Mouse (Mus musculus) embryo, embryonic 10.5 days (tissue): ENCODE measurements at regions not wholly inside any gene's neighbourhood (a gene's known extent, or its start where the extent isn't known, plus 50 kb on each side); places are given as distances from the start of the nearest gene placed in this dataset.

Source experiments
- DNase-seq: peaks from one replicate; pipeline ENCODE4 v3.0.0-alpha.2; 2015; ENCODE audit warnings: low spot score

DNA sequence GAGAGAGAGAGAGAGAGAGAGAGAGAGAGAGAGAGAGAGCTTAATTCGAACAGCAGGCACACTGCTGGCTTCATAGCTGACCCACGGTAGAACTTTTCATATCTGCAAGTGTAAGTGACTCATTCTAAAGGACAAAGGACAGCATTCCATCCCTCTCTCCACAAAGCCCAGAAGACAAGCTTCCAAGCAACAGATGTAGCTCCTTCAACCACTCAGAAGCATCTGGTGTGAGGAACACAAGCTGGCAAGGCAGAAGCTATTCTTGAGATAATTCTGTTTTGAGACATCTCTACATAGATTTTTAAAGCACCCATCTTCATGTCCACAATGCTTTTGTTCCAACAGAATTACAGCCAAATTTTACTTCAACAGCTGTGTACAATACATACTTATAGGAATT, 294.2 kb upstream of the Gria1 start:
- DNase-seq = no peak

DNA sequence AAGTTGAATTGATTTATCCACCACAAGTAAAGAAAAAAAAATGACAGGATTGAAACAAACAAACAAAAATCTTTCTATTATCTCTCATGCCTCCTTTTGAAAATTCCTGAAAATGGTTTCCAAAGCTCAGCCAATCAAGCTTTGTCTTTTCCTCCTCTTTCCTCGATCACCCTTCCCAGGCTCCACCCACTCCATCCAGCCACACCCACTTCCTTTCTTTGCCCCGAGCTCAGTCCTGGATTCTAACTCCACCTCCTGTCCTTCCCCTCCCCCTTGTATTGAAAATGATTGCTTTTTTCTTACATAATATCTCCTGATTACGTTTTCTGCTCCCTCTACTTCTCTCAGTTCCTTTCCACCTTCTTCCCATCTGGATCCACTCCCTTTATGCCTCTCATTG, 286.0 kb upstream of the Gria1 start:
- DNase-seq = no peak

DNA sequence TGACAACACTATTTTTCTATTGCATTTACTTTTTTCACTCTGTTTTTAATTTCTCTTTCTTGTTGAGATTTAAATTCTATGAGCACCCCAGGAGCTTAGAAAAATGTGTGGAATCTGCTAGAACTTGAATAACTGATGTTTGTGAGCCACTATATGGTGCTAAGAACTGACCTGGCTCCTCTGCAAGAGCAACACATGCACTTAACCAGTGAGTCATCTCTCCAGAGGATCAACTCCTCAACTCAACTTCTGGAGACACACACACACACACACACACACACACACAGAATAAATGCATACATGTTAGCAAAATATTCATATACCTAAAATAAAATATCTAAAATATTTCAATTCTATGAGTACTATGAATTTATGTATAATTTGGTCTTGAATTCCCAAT, 285.0 kb upstream of the Gria1 start:
- DNase-seq = no peak

DNA sequence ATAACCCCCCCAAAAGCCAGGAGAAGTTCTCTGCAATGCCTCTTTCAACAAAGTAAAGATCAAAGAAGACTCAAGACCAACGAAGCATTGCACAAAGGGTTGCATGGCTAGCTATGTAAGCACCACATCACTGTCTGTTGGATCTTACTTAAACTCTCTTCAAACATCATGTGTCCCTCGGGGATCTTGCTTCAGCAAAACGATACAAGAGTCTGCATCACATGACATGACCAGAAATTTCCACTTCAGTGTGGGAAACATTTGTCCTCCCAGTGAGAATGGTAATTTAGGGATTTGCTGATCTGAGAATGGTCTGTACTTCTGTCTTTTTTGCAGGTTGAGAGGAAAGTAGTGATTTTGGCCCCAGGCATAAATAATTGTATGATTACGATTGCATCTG, 283.6 kb upstream of the Gria1 start:
- no peak for DNase-seq

DNA sequence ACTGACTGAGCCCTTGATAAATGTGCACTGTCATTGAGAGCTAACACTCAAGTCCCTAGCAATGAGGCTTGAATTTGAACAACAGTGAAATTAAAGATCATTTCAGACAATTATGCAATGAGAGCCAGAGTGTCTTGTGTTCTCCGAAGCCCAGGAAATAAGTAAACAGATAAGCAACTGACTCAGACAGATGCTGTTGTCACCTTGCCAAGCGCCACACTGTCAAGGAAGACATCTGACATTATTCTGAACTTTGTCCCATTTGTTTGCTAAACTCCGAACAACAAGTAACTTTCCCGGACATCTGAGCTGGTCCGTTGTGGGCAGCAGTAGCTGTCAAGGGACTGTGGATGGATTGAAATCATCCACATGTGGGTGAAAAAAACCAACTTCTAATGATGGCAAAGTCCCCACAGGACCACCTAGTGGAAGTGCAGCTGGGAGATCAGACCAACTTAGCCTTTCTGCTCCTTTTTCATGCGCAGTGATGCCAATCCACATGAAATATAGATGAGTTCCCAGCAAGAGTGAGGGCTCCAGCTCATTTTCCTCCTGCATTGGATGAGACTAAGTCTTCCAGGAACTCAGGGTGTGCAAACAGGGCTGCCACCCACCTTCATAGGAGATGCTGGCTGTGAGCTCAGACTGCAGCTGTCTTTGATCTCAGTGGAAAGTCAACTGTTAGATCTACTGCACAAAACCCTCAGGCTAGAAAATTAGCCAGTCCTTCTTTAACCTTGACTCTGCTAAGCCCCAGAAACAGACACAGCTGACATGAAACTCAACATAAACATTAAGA, 282.8 kb upstream of the Gria1 start:
- DNase-seq = no peak

DNA sequence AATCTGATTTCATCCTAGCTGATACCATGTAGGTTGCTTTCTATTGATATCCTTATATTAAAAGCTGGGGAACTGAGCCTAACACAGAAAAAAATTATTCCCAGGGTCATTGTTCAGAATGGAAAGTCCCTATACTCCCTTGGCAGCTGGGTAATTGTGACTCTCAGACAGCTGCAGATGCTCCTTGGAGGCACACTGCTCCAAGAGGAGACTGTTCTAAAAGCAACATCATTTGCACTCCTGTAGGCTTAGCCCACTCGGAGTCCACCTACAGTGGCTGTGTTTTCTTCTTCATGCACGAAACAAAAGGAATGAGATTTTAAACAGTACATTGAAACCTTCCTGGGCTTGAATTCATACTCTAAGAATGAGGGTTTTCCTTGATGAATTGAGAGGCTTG, 269.3 kb upstream of the Gria1 start:
- no peak for DNase-seq

DNA sequence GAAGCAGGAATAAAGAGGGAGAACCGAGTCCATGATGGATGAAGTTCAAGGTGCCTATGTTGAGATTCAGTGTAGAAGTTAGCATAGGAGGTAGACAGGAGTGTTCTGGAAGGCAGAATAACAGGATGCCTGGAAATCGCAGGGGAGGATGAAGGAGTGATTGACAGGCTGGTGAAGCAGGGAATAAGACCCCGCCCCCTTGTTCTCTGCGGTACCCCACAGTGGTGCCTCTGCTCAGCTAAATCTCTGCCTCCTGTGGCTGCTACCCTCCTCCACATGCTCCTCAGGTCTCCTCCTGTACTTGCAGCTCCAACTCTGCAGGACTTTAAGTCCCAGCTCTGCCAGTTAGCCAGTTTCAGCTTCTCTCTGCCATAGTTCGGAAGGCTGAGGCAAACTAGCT, 261.2 kb upstream of the Gria1 start:
- no peak for DNase-seq

DNA sequence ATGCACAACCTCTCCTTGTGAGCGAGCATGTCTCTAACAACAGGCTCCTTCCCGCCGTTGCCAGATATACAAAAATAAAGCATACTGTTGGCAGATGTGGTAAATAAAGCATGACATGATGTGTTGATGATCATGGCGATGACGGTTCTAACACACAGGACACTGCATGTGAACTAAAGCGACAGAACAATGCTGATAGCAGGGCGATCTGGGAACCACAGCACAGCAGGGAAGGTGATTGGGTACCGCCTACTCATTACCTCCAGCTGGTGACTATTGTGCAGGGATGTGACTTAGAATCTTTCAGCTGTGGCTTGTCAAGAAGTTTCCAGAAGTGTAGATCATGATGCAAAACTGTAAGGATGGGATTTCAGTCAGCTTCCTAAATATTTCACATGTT, 260.5 kb upstream of the Gria1 start:
- no peak for DNase-seq

DNA sequence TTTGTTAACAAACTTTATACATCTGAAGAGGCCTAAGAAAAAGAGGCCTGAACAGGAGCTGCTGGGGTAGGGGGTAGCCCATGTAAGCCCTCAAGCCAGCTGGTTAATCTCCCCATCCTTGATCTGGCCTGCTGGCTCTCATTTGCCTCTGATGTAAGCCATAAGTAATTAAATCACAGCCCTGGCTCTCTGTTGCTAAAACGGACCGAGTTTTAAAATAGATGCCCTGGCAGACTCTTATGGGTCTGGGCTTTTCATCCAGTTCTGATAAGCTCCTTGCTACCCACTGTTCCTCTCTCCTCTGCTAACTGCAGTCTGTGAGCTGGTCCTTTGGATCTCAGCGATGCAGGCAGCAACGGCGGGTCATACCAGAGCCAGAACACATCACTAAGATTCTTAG, 259.3 kb upstream of the Gria1 start:
- no peak for DNase-seq

DNA sequence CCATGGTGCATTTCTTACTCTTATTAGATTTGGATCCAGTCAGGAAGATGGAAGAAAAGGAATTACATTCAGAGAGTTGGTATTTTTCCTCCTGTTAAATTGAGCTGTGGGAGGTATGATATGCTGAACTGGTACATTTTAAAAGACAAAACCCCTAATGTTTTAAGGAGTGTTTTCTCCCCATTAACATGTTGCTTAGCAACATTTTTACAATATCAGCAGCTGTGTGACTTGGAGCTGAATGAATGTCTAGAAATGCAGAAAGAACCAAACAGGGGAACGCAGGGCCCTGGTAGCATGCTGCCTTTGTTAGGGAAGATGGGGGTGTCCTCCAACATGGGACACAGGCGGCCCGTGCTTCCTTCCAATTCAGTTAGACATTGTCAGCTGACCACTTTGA, 257.5 kb upstream of the Gria1 start:
- no peak for DNase-seq

DNA sequence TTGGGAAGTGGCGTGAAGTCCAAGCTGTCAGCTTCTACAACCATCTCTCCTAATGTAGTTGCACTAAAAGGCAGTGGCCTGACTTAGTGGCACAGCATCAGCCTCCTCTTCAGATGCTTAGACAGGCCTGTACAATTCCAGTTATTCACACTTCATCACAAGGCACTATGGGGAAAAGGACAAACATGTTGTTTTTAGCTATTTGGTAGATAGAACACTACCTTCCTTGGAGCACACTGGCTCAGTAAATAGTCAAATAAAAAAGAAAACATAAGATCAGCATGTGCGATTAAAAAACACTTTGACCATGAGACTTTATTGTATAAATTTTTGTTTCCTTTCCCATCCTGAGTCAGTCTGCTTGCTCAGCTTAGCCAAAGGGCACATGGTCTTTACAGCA, 250.7 kb upstream of the Gria1 start:
- no peak for DNase-seq

DNA sequence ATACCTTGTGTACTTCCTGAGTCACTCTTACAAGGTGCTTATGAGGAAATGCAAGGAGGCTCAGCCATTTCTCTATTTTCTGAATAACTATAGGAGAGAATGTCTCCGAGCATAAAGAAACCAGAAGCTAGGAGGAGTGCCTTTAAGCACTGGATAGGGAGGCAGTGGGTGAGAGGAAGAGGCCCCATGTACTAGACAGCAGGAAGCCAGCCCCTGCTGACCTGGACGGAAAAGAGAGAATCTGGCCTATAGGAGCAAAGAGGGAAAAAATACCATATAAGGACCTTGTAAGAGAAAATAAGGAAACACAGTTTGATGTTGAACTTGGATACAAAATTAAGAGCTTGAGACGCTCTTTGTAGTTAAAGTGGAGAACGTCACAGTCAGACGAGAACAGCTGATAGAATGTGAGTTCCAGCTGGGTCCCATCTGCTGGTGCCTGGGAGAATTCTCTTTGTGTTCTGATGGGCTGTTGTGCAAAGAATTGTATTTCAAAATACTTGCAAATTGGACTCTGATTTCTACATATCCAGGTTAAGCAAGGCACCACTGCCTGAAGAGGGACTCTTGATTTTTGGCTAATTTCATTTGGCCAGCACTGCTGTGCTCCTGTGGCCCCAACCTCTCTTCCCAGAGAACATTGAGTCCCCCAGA, 248.6 kb upstream of the Gria1 start:
- no peak for DNase-seq

DNA sequence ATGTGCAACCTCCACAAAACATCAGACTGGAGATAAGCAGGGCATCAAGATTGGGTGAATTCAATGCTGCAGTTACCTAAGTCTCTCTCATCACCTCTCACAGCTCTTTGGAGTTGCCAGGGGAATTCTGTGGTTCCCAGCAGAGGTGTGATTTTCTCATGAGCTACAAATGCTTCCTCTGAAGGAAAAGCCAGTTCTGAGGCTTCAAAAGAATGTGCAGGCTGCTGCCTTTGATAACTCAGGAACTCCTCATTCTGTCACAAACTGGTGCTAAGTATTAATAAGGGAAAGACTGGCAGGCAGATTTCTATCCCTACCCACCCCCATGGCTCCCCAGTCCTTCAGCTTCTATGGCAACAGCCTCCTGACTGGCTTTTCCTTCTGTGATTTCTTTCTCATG, 243.8 kb upstream of the Gria1 start:
- DNase-seq = no peak

DNA sequence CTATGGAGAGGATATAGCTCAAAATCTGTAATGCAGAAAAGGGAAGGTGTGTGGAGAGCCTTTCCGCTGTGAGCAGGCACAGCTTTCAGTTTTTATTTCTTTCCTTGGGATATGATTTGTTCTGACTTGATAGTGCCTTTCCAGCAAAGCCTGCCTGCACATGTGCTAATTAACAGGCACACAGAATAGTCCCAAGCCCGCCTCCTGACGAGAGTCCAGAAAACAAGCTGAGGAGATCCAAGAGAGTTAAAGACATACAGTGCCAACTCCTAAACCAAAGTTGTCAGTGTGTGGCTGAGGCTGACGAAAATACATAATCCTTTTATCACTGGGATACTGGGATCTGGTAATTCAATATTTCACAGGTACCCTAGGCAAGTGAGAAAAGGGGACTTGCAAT, 224.8 kb upstream of the Gria1 start:
- DNase-seq = no peak

DNA sequence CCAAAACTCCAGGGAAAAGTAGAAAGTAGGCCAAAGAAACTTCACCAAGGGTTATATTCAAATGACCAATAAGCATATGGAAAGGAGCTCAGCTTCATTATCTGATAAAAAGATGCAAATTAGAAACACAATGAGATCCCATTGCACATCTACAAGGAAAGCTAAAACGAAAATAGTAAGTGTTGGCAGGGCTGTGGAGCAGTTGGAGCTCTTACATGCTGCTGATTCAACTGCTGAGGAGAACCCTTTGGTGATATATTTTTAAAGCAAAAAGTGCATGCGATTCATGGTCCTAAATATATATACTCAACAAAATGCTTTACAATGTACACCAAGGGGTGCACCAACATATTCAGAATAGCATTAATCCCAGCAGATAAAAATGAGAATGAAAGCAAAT, 218.5 kb upstream of the Gria1 start:
- DNase-seq = no peak

DNA sequence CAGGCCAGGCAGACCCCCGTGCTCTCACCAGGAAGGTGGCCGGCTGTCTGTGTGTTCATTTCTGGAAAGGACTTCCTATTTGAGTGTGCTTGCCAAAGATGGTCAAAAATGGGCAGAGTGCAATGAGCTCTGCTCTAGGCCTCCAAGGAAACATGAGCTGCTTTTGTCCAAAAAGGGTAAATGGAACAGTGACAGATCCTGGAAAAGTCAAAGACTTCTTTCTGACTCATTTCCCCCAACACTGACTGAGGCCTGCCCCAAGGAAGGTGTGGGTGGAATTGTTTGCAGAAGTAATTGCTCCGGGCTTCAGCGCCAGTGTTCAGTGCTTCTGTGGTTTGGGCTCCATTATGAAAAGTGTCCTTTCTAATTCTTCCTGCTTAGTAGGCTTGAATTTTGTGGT, 203.9 kb upstream of the Gria1 start:
- DNase-seq = no peak

DNA sequence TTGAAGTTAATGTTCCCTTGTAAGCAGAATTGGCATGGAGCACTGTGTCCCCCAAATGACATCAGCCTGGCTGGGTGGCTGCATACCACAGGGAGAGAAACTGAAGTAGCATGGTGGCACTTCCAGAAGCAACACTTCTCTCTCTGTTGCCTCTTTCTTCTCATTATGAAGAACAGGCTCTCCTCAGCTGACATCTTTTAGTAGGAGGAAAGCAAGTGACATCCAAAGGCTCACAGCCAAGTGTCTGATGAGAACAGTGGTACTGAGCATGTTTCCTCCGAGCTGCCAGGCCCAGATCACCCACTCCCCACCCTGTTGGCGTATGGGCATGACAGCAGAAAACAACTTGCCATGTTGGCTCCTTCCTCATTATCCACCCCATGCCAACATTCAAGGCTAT, 201.0 kb upstream of the Gria1 start:
- DNase-seq = no peak

DNA sequence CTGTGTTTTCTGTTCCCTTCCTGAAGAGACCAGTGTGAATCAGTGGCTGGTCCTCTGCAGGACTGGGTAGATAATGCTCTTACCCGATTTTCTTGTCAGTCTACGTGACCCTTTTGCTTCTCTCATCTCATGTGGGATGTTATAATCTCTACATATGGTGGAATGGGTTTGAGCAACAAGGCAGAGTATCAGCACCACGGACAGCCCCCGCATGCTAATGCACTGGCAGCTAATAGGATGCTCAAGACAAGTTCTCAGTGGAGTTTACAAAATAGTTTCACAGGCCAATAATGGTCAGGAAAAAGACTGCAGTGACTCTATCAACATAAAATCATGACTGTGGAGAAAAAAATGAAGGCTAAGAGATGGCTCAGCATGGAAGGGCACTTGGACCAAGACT, 199.1 kb upstream of the Gria1 start:
- DNase-seq = peak; percentile 73

DNA sequence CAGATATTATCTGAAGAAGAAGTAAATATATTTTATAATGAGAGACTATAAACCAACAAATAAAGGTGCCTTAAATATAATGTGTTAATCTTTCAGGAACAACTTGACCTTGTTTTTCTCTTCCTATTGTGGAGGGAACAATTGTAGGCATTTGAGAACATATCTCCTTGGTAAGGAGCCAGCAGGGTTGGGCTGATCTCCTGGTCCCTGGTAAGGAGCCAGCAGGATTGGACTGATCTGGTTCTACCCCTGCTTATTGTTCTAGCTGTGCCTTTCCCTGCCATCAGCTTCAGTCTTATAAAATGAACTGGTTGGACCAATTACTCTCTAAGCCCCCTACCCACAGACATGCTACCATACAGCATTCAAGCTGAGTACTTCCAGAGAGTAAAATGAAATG, 187.7 kb upstream of the Gria1 start:
- DNase-seq = no peak

DNA sequence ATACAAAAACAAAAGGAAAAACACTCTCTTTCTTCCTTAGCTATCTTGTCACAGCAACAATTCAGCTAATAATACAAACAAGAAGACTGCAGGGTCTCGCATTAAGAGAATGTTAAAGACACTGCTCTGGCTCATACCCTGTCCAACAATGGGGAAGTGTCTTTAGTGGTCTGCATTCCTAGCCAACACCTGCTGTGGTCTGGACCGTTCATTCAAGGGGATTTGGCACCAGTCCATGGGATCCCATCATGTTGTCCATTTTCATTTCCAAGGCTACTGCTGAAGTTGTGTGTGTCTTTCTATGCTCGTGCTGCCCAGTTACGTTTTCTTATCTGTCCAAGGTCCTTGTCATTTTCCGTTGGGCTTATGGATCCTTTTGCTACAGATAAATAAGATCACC, 183.7 kb upstream of the Gria1 start:
- DNase-seq = no peak

DNA sequence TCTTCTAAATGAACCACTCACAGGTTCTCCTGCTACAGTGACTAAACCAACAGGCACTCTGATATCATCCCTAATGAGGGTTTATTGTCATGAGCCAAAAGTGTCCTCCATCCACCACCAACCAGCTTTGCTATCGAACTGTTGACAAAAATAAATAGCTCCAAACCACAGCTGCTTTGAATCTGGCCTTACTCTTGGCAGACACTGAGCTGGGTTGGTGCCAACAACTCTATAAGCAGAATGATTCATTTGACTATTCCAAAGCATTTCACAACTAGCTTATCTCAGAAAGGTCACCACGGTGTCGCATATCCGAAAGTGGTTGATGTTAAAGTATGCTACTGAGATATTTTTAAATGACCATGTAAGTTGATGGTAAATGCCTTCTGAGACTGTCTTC, 148.5 kb upstream of the Gria1 start:
- DNase-seq = peak; percentile 4

DNA sequence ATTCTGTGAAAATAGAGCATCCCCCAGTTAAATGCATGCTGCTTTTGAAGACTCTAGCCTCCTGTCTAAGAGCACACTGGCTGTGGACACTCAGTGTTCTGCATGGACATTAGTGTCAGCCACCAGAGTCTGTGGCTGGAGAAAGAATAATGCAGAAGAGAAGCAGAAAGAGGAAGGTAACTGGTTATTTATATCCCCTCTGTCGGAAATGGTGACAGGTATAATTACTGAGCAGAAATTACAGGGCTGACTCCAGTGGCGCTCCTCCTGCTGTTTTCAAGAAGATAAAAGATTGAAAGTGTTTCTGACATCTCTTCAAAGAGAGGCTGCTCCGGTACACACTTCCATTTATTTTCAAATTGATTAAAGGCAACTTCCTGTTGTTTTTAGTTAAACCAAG, 139.5 kb upstream of the Gria1 start:
- peak; percentile 7 for DNase-seq

DNA sequence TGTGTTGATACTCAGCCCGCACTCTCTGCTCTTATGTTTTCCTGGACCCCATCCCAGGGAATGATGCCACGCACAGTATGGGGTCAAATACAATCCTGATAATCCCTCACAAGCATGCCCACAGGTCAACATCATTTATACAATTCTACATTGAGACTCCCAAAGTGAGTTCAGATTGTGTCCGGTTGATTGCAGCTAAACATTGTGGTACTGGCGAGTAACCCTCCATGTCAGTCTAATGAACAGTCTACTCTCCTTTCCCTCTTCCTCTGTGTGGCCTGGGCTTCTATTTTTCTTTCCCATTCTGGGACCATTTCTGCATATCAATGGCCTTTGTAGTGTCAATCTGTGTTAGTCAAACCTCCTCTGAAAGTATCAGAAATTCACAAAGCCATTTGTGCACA, 112.6 kb upstream of the Gria1 start:
- DNase-seq = peak; percentile 29

DNA sequence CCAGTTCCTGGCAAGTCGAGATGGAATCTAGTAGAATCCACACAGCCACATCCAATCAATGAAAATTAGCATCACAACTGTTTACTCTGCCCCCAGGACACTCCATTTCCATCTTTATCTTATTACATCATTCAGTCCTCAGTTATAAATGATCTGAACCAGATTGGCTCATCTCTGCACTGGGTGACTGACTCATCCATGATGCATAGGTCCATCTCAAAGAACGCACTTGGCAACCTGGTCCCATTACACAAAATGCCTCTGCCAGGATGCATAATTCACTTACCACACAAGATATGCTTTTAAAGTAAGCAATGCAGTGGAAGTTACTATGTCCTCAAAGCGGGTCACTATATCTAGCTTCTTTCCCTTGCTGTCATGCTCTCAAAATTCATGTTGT, 110.0 kb upstream of the Gria1 start:
- DNase-seq = no peak
